Mouse (Mus musculus): ENCODE data around the gene Bnipl.

Bnipl gene

GRCm38 (mm10) chr3:95250783-95251424, at the start of gene Bnipl:
Gene Bnipl (minus strand): TSS chr3:95251193.
- no peak for DNase-seq (ENCODE audit: extremely low spot score)

GRCm38 (mm10) chr3:95298018-95298417, 47.0 kb upstream of the Bnipl start:
- no peak for DNase-seq (ENCODE audit: extremely low spot score)

- DNase-seq (ENCODE audit: extremely low spot score), result peak; percentile 60
Measured at GRCm38 (mm10) chr3:95296103-95296469, 45.1 kb upstream of the Bnipl start.

- no peak for DNase-seq (ENCODE audit: extremely low spot score)
Measured at GRCm38 (mm10) chr3:95295321-95296102, 44.5 kb upstream of the Bnipl start.

GRCm38 (mm10) chr3:95294718-95295117, 43.7 kb upstream of the Bnipl start:
- DNase-seq (ENCODE audit: extremely low spot score), result no peak

GRCm38 (mm10) chr3:95294316-95294715, 43.3 kb upstream of the Bnipl start:
- DNase-seq (ENCODE audit: extremely low spot score), result no peak

- no peak for DNase-seq (ENCODE audit: extremely low spot score)
Measured at GRCm38 (mm10) chr3:95293537-95293936, 42.5 kb upstream of the Bnipl start.

GRCm38 (mm10) chr3:95292899-95293298, 41.9 kb upstream of the Bnipl start:
- DNase-seq (ENCODE audit: extremely low spot score), result no peak

- no peak for DNase-seq (ENCODE audit: extremely low spot score)
Measured at GRCm38 (mm10) chr3:95291041-95291440, 40.0 kb upstream of the Bnipl start.

GRCm38 (mm10) chr3:95290156-95290555, 39.2 kb upstream of the Bnipl start:
- no peak for DNase-seq (ENCODE audit: extremely low spot score)

- no peak for DNase-seq (ENCODE audit: extremely low spot score)
Measured at GRCm38 (mm10) chr3:95289419-95289818, 38.4 kb upstream of the Bnipl start.

- no peak for DNase-seq (ENCODE audit: extremely low spot score)
Measured at GRCm38 (mm10) chr3:95287541-95287940, 36.5 kb upstream of the Bnipl start.

- no peak for DNase-seq (ENCODE audit: extremely low spot score)
Measured at GRCm38 (mm10) chr3:95286510-95286909, 35.5 kb upstream of the Bnipl start.

- DNase-seq (ENCODE audit: extremely low spot score), result no peak
Measured at GRCm38 (mm10) chr3:95286011-95286410, 35.0 kb upstream of the Bnipl start.

- no peak for DNase-seq (ENCODE audit: extremely low spot score)
Measured at GRCm38 (mm10) chr3:95285390-95285789, 34.4 kb upstream of the Bnipl start.

GRCm38 (mm10) chr3:95284501-95285281, 33.7 kb upstream of the Bnipl start:
- no peak for DNase-seq (ENCODE audit: extremely low spot score)

- DNase-seq (ENCODE audit: extremely low spot score), result no peak
Measured at GRCm38 (mm10) chr3:95284062-95284461, 33.1 kb upstream of the Bnipl start.

GRCm38 (mm10) chr3:95283589-95283941, 32.6 kb upstream of the Bnipl start:
- no peak for DNase-seq (ENCODE audit: extremely low spot score)

GRCm38 (mm10) chr3:95282865-95283588, 32.0 kb upstream of the Bnipl start:
- DNase-seq (ENCODE audit: extremely low spot score), result peak; percentile 84

GRCm38 (mm10) chr3:95282381-95282864, 31.4 kb upstream of the Bnipl start:
- DNase-seq (ENCODE audit: extremely low spot score), result no peak

- DNase-seq (ENCODE audit: extremely low spot score), result peak; percentile 97
Measured at GRCm38 (mm10) chr3:95281216-95282126, 30.5 kb upstream of the Bnipl start, which contains the start of the genes Mindy1 and Prune1. Gene Mindy1 (plus strand): TSS chr3:95281345. Gene Prune1 (minus strand): TSS chr3:95282076.
